Comparison of ENCODE assay signal across 10 mouse cellular contexts in the genomic region with DNA sequence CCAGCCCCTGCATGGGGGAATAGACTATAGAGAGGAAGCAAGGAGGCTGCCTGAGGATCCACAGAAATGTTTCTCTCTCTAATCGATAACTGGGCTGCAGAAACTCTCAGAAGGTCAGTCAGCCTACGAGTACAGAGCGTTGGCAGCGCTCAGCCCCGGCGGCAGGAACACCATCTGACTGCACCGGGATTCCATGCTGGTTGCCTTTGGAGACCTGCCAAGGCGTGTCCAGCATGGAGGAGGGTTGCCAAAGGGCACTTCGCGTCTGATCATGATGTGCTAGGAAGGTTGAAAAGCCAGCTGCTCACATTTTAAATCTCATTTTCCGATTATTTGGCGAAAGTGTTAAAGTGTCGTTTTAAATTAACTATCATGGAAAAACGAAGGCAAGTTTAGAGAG. TPM values are rescaled to one million over a fixed set of nuclear protein-coding genes. Genes with fewer than 3 reads are reported as not detected.
DNase-seq lines count a peak whose midpoint lies in the region; ATAC-seq and TF ChIP-seq lines count a peak whose summit lies in the region.
"Had no signal": no experiment of that assay in that cellular context is flagged by ENCODE, and none has a peak within 500 bp of the region (broad histone marks: within the 10 kb centered on the region; RNA-seq: fewer than 3 reads in every experiment).

No protein-coding gene starts in this region.

- H3K4me2 ChIP-seq in hindbrain, embryonic 13.5 days: peak overlapping the region; percentile 2; the same call in 1 of the 2 replicates
- no peak overlapping the region for H3K4me2 ChIP-seq in hindbrain, embryonic 11.5 days (replicated peaks; ENCODE audit: low read depth, low read length)
- H3K4me2 ChIP-seq in hindbrain, postnatal 0 days (ENCODE audit: low read depth, low read length): peak overlapping the region; percentile 28
- H3K4me2 ChIP-seq: limb, embryonic 15.5 days had no signal

- TF ChIP-seq CTCF in hindbrain, postnatal 0 days (IDR thresholded peaks at IDR 0.05; ENCODE audit: low read depth): no peak

- no peak overlapping the region for H3K27ac ChIP-seq in hindbrain, embryonic 13.5 days
- H3K27ac ChIP-seq in hindbrain, embryonic 11.5 days (ENCODE audit: low read depth, low read length): no peak overlapping the region
- H3K27ac ChIP-seq in hindbrain, postnatal 0 days: peak overlapping the region; percentile 26; the same call in 1 of the 2 replicates
- H3K27ac ChIP-seq: limb, embryonic 15.5 days had no signal

- H3K4me1 ChIP-seq in hindbrain, embryonic 13.5 days (replicated peaks): peaks cover 8% of the 10 kb centered on the region; the same call in 1 of the 2 replicates
- H3K4me1 ChIP-seq in hindbrain, embryonic 11.5 days (replicated peaks; ENCODE audit: control insufficient read depth, insufficient read depth, low read length): no peaks in the 10 kb centered on the region
- no peaks in the 10 kb centered on the region for H3K4me1 ChIP-seq in hindbrain, postnatal 0 days (ENCODE audit: insufficient read depth, low read length)

- H3K9ac ChIP-seq in hindbrain, embryonic 13.5 days: no peak overlapping the region
- H3K9ac ChIP-seq in hindbrain, embryonic 11.5 days (ENCODE audit: low read depth, low read length): no peak overlapping the region
- H3K9ac ChIP-seq in hindbrain, postnatal 0 days (replicated peaks; ENCODE audit: low read length): no peak overlapping the region
- H3K9ac ChIP-seq: limb, embryonic 15.5 days had no signal

- no peaks in the 10 kb centered on the region for H3K36me3 ChIP-seq in hindbrain, embryonic 13.5 days
- H3K36me3 ChIP-seq in hindbrain, embryonic 11.5 days (ENCODE audit: control insufficient read depth, insufficient read depth, low read length): no peaks in the 10 kb centered on the region
- no peaks in the 10 kb centered on the region for H3K36me3 ChIP-seq in hindbrain, postnatal 0 days (ENCODE audit: insufficient read depth, low read length)
- H3K36me3 ChIP-seq: limb, embryonic 15.5 days had no signal

- WGBS in hindbrain, embryonic 13.5 days: 48% methylated on average over 14 of the region's 14 CpGs
- WGBS in hindbrain, embryonic 11.5 days: 74% methylated on average over 14 of the region's 14 CpGs
- WGBS in hindbrain, postnatal 0 days: 30% methylated on average over 14 of the region's 14 CpGs

- H3K4me3 ChIP-seq in hindbrain, embryonic 13.5 days: no peak overlapping the region
- no peak overlapping the region for H3K4me3 ChIP-seq in hindbrain, embryonic 11.5 days (ENCODE audit: low read depth, low read length)
- no peak overlapping the region for H3K4me3 ChIP-seq in hindbrain, postnatal 0 days (ENCODE audit: low read length)
- H3K4me3 ChIP-seq: limb, embryonic 15.5 days had no signal

- ATAC-seq in hindbrain, embryonic 13.5 days (ENCODE audit: low FRiP score): no peak
- no peak for ATAC-seq in hindbrain, embryonic 11.5 days (ENCODE audit: low FRiP score)
- ATAC-seq in hindbrain, postnatal 0 days: no peak; the same call in 1 of the 2 replicates
- no peak for ATAC-seq in granulocyte monocyte progenitor cell, adult 5-6 weeks (replicated peaks; ENCODE audit: poor library complexity, severe bottlenecking)

- no peaks in the 10 kb centered on the region for H3K27me3 ChIP-seq in hindbrain, embryonic 13.5 days
- H3K27me3 ChIP-seq in hindbrain, embryonic 11.5 days (ENCODE audit: control insufficient read depth, insufficient read depth, low read length): no peaks in the 10 kb centered on the region
- no peaks in the 10 kb centered on the region for H3K27me3 ChIP-seq in hindbrain, postnatal 0 days (ENCODE audit: insufficient read depth, low read length)
- H3K27me3 ChIP-seq: CH12.LX; limb, embryonic 15.5 days had no signal

- DNase-seq in hindbrain, embryonic 11.5 days (ENCODE audit: low spot score): no peak
- peak; percentile 40 to 51 for DNase-seq in adrenal gland, adult 18-20 months (ENCODE audit: low spot score in 2 of 2)
- peak; percentile 54 to 88 for DNase-seq in cerebellum, postnatal 4 days (ENCODE audit: low spot score in 2 of 2)
- DNase-seq in hindbrain, postnatal 0 days (ENCODE audit: low spot score): peak; percentile 90
- peak; percentile 60 for DNase-seq in ovary, postnatal 36 days (ENCODE audit: low spot score)
- no peak for DNase-seq in thymus, postnatal 14 days

- H3K9me3 ChIP-seq in hindbrain, embryonic 13.5 days: no peaks in the 10 kb centered on the region
- no peaks in the 10 kb centered on the region for H3K9me3 ChIP-seq in hindbrain, embryonic 11.5 days (ENCODE audit: control insufficient read depth, low read length)
- no peaks in the 10 kb centered on the region for H3K9me3 ChIP-seq in hindbrain, postnatal 0 days (ENCODE audit: low read length)
- H3K9me3 ChIP-seq: limb, embryonic 15.5 days had no signal

RNA-seq across cellular contexts. Expression of a gene that starts 49.9 kb away (rescaled TPM):
- 17.4 and 18.1 TPM in 2 replicates for polyA plus RNA-seq in hindbrain, embryonic 13.5 days (2015; fragmentation: Nextera tagmentation; extraction: Ambion mirVana)
- 10.1 and 11.5 TPM in 2 replicates for polyA plus RNA-seq in hindbrain, embryonic 11.5 days (2014; fragmentation: Nextera tagmentation; extraction: Ambion mirVana)
- 1 to 10 TPM; 2.3 to 5.2 TPM for total RNA-seq in adrenal gland, adult 18-20 months (2021)
- 43.7 and 45.4 TPM in 2 replicates for total RNA-seq in hindbrain, postnatal 0 days (2014; rRNA removed)
- polyA plus RNA-seq in hindbrain, postnatal 0 days (2015; fragmentation: Nextera tagmentation; extraction: Ambion mirVana): 38.5 and 38.6 TPM in 2 replicates
- total RNA-seq in granulocyte monocyte progenitor cell, adult 5-6 weeks (2014; fragmentation: Nextera tagmentation): not detected in 2 replicates
- total RNA-seq in granulocyte monocyte progenitor cell, adult 5-6 weeks (2017): 0.43 TPM in 1 of 2 replicates, not detected in the other

Comparison
In these comparisons a context has a peak if more than half of its experiments do, and no peak if none do; other contexts are left out.
1. DNase-seq: peak in adrenal gland, adult 18-20 months (2 of 2), cerebellum, postnatal 4 days (2 of 2), hindbrain, postnatal 0 days (single experiment) and ovary, postnatal 36 days (single experiment); none in hindbrain, embryonic 11.5 days (single experiment) and thymus, postnatal 14 days (single experiment).